Mouse (Mus musculus): ENCODE measurements around the gene Mmp24. TPM values are rescaled to one million over a fixed set of nuclear protein-coding genes. Genes with fewer than 3 reads are reported as not detected.

Mmp24 gene
- total RNA-seq, 2 experiments from 2014 or later: 0.05 TPM

DNA sequence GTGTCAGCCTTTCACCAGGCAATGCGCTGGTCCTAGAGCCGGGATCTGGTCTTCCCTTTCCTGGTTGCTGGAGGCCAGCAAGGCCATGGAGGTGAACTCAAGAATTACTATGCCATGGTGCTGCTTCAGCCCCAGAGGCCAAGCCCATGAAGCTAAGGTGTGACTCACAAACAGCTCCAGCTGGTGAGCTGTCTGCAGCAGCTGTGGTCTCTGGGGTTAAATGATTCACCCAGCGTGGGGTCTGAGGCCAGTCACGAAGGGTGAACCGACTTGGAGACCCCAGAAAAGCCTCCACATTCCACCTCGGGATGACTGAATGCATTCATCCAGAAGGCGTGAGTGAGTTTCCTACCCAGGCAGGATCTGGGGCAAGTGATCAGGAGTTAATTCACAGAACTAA, 75.0 kb downstream of the Mmp24 start:
- no peak for DNase-seq (ENCODE audit: low spot score in 2 of 2)

DNA sequence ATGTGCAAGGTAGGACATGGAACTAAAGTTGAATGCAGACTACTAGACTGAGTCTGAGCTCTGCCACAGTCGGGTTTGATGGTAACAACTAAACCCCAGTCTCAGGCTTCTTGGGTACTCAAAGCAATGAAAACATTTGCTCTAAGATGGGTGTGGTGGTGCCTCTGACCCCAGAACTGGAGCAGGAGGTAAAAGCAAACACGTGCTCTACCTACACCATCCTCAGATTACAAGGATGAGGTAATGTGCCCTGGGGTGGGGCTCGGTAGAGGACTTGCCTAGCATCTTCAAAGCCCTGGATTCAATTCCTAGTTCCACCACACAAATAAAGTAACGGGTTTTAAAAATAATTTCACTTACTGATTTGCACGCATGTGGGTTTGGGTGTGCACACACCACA, 77.4 kb downstream of the Mmp24 start:
- DNase-seq (ENCODE audit: low spot score in 2 of 2): no peak

DNA sequence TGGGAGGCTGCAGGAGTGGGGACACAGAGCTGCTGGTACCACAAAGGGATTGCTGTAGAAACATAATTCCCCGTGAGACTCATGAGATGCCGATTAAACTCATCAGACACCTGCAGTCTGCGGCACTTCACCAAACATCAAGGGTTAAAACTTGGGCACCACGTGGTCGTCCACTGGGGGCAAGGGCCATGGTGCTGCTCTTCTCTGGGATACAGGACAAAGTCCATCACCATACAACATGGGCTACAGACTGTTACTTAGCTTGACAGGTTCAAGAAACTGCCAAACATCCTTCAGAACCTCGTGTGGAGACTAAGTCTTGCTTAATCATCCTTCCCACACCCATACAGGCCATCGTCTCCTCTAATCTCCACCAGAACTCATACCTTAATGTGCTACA, 85.0 kb downstream of the Mmp24 start:
- no peak for DNase-seq (ENCODE audit: low spot score in 2 of 2)

DNA sequence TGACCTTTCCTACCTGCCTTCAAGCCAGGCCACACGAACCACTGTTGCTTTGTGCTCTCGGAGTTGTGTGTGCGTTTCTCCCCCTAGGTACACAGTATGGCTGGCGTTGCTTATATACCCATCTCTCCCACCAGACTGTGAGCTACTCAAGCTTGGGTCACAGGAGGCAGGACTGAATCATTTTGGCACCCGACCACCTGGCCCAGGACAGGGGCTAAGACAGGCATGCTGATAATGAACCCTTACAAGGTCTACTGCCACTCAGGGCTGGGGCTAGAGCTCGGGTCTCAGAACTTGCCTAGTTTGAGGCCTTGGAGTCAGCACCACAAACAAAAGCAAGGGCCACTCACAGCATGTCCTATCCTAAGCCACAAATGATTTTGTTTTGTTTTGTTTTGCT, 86.4 kb downstream of the Mmp24 start:
- no peak for DNase-seq (ENCODE audit: low spot score in 2 of 2)

DNA sequence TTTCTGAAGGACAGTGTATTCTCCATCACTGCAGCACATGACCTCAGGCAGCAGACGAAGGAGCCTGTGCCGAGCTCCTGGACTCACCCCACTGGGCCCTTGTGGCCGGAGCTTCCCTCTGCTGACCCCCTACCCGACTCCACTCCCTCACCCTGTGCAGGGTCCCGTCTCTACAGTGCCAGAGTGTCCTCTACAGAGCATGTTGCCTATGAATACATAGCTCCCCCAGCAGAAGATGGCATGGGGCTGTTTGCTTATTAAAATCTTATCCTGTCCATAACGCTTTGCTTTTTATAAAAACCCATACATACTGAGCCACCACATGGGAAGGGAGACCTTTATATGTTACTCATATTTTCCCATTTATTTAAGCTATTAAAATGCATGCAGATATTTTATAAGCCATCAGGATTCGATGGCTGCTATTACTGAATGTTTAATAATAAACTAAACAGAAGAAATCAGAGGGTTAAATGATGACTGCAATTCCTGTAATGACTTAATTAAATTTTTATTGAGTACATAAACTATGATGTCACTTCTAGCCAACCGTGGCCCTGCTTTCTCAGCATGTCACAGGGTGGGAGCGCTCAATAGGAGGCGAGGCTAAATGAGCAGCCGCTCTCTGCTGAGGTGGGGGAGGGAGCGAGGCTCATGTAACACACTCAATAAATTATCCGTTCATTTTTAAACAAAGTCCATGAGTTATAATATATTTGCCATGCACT, 87.6 kb downstream of the Mmp24 start:
- DNase-seq (ENCODE audit: low spot score in 2 of 2): no peak

DNA sequence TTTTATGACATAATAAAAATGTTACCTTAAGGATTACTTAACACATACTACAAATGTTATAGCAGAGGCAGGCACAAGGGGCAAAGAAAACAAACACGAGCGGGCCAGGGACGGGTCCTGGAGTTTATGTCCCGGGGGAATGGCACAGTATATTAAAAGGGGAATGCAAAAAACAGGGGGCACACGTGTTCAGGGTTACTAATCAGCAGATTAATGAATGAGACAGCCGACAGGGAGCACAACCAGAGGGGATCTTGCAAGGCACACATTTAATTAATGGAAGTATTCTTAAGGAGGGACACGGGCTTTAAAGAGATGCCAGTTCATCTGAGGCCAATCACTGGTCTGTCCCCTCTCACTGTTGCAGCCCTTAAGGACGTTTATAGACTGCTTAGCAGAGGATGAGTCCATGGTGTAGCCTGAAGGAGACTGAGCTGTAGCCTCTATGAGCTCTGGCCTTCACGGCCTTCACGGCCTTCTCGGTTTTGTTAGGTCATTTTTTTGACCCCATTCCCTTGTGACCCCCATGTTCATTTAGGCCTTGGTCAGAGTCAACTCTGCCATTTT, 88.2 kb downstream of the Mmp24 start:
- no peak for DNase-seq (ENCODE audit: low spot score in 2 of 2)

Other genes starting within 250 kb of the Mmp24 start
- gene Gss, start 182.5 kb upstream of the Mmp24 start, total RNA-seq (2021): 10 to 100 TPM; 12.4 to 14.2 TPM
- 10 to 100 TPM in 1 of 2 experiments, 1 to 10 TPM in 1; 8.8 to 11.1 TPM for gene Myh7b, start 164.1 kb upstream of the Mmp24 start, total RNA-seq (2021)
- 100 to 1,000 TPM; 104 to 109 TPM for gene Trpc4ap, start 83.0 kb upstream of the Mmp24 start, total RNA-seq (2021)
- 10 to 100 TPM; 12.4 to 13.3 TPM for gene Edem2, start 45.9 kb upstream of the Mmp24 start, total RNA-seq (2021)
- not detected for gene Gm17581, start 39.5 kb upstream of the Mmp24 start, total RNA-seq (2021)
- 10 to 100 TPM; 14.2 to 14.9 TPM for gene Procr, start 24.2 kb upstream of the Mmp24 start, total RNA-seq (2021)
- 10 to 100 TPM; 11.4 to 13.5 TPM for gene BC029722, start 44.1 kb downstream of the Mmp24 start, total RNA-seq (2021)
- 10 to 100 TPM; 74.9 to 79.4 TPM for gene Eif6, start 51.6 kb downstream of the Mmp24 start, total RNA-seq (2021)
- not detected for gene Fam83c, start 59.5 kb downstream of the Mmp24 start, total RNA-seq (2021)
- gene Uqcc1, start 155.0 kb downstream of the Mmp24 start, total RNA-seq (2021): 10 to 100 TPM; 75.1 to 80.2 TPM
- gene Gm15557, start 165.4 kb downstream of the Mmp24 start, total RNA-seq (2021): not detected
- under 1 TPM; 0.10 to 0.15 TPM for gene Gdf5, start 170.0 kb downstream of the Mmp24 start, total RNA-seq (2021)
- 10 to 100 TPM; 19.0 to 22.7 TPM for gene Cep250, start 181.1 kb downstream of the Mmp24 start, total RNA-seq (2021)
- under 1 TPM; 0.23 to 0.59 TPM for gene 6430550D23Rik, start 232.6 kb downstream of the Mmp24 start, total RNA-seq (2021)
- gene Ergic3, start 232.7 kb downstream of the Mmp24 start, total RNA-seq (2021): 10 to 100 TPM; 92.9 to 98.5 TPM